Mouse (Mus musculus): ENCODE measurements around the gene 4933417A18Rik.
"Not testable (repeated sequence)": the region's sequence is repeated elsewhere in the genome, so short reads cannot be mapped to it uniquely, and the experiment has no call there.

DNA sequence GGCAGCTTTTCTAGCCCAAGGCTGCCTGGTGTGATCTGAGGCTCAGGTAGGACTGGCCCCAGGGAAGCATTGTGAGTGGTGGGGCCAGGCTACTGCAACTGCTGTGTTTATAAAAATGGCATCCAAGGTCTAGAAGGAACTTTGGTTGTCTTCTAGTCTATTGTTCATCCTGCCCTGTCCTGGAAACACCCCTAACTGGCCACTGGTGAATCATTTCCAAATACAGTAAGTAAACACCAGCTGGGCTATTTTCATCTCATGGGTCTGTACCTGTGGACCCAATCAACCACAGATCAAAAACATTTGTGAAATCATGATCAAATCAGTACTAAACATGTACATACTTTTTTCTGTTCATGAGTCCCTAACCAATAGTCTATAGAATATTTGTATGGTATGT, 48.2 kb downstream of the 4933417A18Rik start:
- not testable (repeated sequence) for TF ChIP-seq POLR2A (IDR thresholded peaks at IDR 0.05; ENCODE audit: control insufficient read depth, extremely low read depth, insufficient read depth, low read length, poor library complexity); CTCF (IDR thresholded peaks at IDR 0.05; ENCODE audit: borderline replicate concordance, control insufficient read depth, extremely low read depth, insufficient read depth, low read length, poor library complexity)
